Mouse (Mus musculus): ENCODE measurements at regions not wholly inside any gene's neighbourhood (a gene's known extent, or its start where the extent isn't known, plus 50 kb on each side); places are given as distances from the start of the nearest gene placed in this dataset.

GRCm38 (mm10) chr4:53219351-53219750 is 59.7 kb upstream of the Abca1 start:
- DNase-seq (ENCODE audit: low spot score in 2 of 2) = peak in 1 of 2 experiments; percentile 33

GRCm38 (mm10) chr4:53218752-53219151 is 59.1 kb upstream of the Abca1 start:
- DNase-seq (ENCODE audit: low spot score in 2 of 2) = peak; percentile 23 to 49

GRCm38 (mm10) chr4:53218291-53218640 is 58.6 kb upstream of the Abca1 start:
- DNase-seq (ENCODE audit: low spot score in 2 of 2) = no peak

GRCm38 (mm10) chr4:53217608-53218290 is 58.1 kb upstream of the Abca1 start:
- peak; percentile 60 to 67 for DNase-seq (ENCODE audit: low spot score in 2 of 2)

GRCm38 (mm10) chr4:53212541-53212940 is 52.8 kb upstream of the Abca1 start:
- no peak for DNase-seq (ENCODE audit: low spot score in 2 of 2)

GRCm38 (mm10) chr4:53210685-53211084 is 51.0 kb upstream of the Abca1 start:
- no peak for DNase-seq (ENCODE audit: low spot score in 2 of 2)
